ENCODE assay signal across 17 mouse cellular contexts in the genomic region with DNA sequence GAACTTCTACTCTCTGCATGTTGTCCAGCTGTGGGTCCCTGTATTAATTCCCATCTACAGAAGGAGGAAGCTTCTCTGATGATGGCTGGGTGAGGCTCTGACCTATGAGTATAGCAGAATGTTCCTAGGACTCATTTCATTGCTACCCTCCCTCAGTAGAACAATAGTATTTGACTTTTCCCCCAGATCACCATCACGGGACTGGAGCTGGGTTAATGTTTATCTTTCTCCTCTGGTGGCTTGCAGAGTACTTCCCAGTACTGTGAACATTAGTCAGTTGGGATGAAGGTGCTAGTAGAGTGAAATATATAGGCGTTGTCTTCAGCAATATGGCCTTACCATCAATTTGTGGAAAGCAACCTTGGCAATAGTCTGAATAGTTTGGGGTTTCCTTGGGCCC. TPM values are rescaled to one million over a fixed set of nuclear protein-coding genes. Genes with fewer than 3 reads are reported as not detected.
A peak's percentile ranks its signal among the peaks of the same experiment; 100 is the strongest.
DNase-seq lines count a peak whose midpoint lies in the region; TF ChIP-seq lines count a peak whose summit lies in the region.
"Had no signal": no experiment of that assay in that cellular context is flagged by ENCODE, and none has a peak within 500 bp of the region (broad histone marks: within the 10 kb centered on the region; RNA-seq: fewer than 3 reads in every experiment).

No protein-coding gene starts in this region.

- H3K9ac ChIP-seq in liver, adult 2 months (ENCODE audit: low read depth, low read length) = no peak overlapping the region
- H3K9ac ChIP-seq: embryonic facial prominence, embryonic 13.5 days; forebrain, embryonic 12.5 days; hindbrain, embryonic 13.5 days had no signal

- no peak overlapping the region for H3K27ac ChIP-seq in liver, adult 2 months (replicated peaks; ENCODE audit: insufficient read depth, low read depth, low read length)
- H3K27ac ChIP-seq: embryonic facial prominence, embryonic 13.5 days; forebrain, embryonic 12.5 days; hindbrain, embryonic 13.5 days had no signal

- WGBS in liver, adult 2 months = 23% methylated on average over 2 of the region's 2 CpGs

- peaks cover 9% of the 10 kb centered on the region for H3K4me1 ChIP-seq in liver, adult 2 months (ENCODE audit: control insufficient read depth, insufficient read depth, low read length)
- H3K4me1 ChIP-seq: embryonic facial prominence, embryonic 13.5 days; forebrain, embryonic 12.5 days; hindbrain, embryonic 13.5 days had no signal

- no peaks in the 10 kb centered on the region for H3K36me3 ChIP-seq in liver, adult 2 months (ENCODE audit: control insufficient read depth, insufficient read depth, low read length)
- H3K36me3 ChIP-seq: embryonic facial prominence, embryonic 13.5 days; forebrain, embryonic 12.5 days; hindbrain, embryonic 13.5 days had no signal

- no peak for TF ChIP-seq CTCF in liver, adult 2 months (IDR thresholded peaks at IDR 0.05; ENCODE audit: low read depth, low read length)

- no peak for TF ChIP-seq POLR2A in liver, adult 2 months (IDR thresholded peaks at IDR 0.05; ENCODE audit: extremely low read depth, insufficient read depth, low read length)

- H3K4me3 ChIP-seq in liver, adult 2 months (ENCODE audit: insufficient read depth, low read depth, low read length) = no peak overlapping the region
- H3K4me3 ChIP-seq: embryonic facial prominence, embryonic 13.5 days; forebrain, embryonic 12.5 days; hindbrain, embryonic 13.5 days had no signal

- peak; percentile 25 for DNase-seq in kidney, adult 18-20 months
- no peak for DNase-seq in kidney, postnatal 10 days
- peak; percentile 71 for DNase-seq in liver, adult 2 months (ENCODE audit: extremely low read depth, low read depth, low spot score)
- no peak for DNase-seq in liver
- DNase-seq in kidney, postnatal 25 days = peak; percentile 44 to 49
- DNase-seq in yolk sac, embryonic 10.5 days (ENCODE audit: low spot score) = peak; percentile 42
- no peak for DNase-seq in embryo, embryonic 9.5 days (ENCODE audit: extremely low spot score)
- DNase-seq in cerebellum, adult 9-11 months = no peak
- DNase-seq: adrenal gland, postnatal 10 days; cerebellum, adult 11 months; cerebellum, adult 8-10 months; cerebellum, postnatal 25 days; gastrocnemius, postnatal 14 days; heart, postnatal 10 days had no signal

- no peaks in the 10 kb centered on the region for H3K79me2 ChIP-seq in liver, adult 2 months (ENCODE audit: control insufficient read depth, insufficient read depth, low read length)

- H3K27me3 ChIP-seq in liver, adult 2 months (ENCODE audit: control insufficient read depth, insufficient read depth, low read length) = no peaks in the 10 kb centered on the region
- H3K27me3 ChIP-seq: embryonic facial prominence, embryonic 13.5 days; forebrain, embryonic 12.5 days; hindbrain, embryonic 13.5 days had no signal

RNA-seq across cellular contexts. Expression of a gene that starts 31.5 kb away (rescaled TPM):
- 16.0 and 23.5 TPM in 2 replicates for total RNA-seq in liver, adult 2 months (2014; rRNA removed)
- 3.8 and 4.7 TPM in 2 replicates for polyA plus RNA-seq in liver, adult 2 months (2012; rRNA removed)

Comparison
In these comparisons a context has a peak if more than half of its experiments do, and no peak if none do; other contexts are left out.
1. DNase-seq: peak in kidney, adult 18-20 months (single experiment), liver, adult 2 months (single experiment), kidney, postnatal 25 days (2 of 2) and yolk sac, embryonic 10.5 days (single experiment); none in kidney, postnatal 10 days (single experiment), liver (single experiment), embryo, embryonic 9.5 days (single experiment) and cerebellum, adult 9-11 months (single experiment).